Mouse (Mus musculus) neural tube, embryonic 12.5 days (tissue): ENCODE measurements around the gene Entpd5. TPM values are rescaled to one million over a fixed set of nuclear protein-coding genes. Genes with fewer than 3 reads are reported as not detected.

ENCODE experiments used
- ATAC-seq: fragments of 200-750 bp; cut with Nextera tagmentation; 2 replicates; pipeline ENCODE4 v1.8.0; 2017; ENCODE audit warnings: low read depth, mild to moderate bottlenecking, moderate TSS enrichment, moderate library complexity; ENCODE audit not compliant: low FRiP score
- H3K27ac ChIP-seq: fragments of 300-500 bp; sonication (generic); 2 replicates; pipeline ENCODE4 v1.5.1; 2016
- H3K27me3 ChIP-seq: fragments of 300-500 bp; sonication (generic); replicated peaks from 2 replicates; pipeline ENCODE4 v1.6.1; 2016; ENCODE audit warnings: mild to moderate bottlenecking
- H3K36me3 ChIP-seq: fragments of 300-500 bp; sonication (generic); 2 replicates; pipeline ENCODE4 v1.6.1; 2016; ENCODE audit warnings: mild to moderate bottlenecking
- H3K4me1 ChIP-seq: fragments of 300-500 bp; sonication (generic); 2 replicates; pipeline ENCODE4 v1.6.1; 2016
- H3K4me2 ChIP-seq: fragments of 300-500 bp; sonication (generic); replicated peaks from 2 replicates; pipeline ENCODE4 v1.6.1; 2016; ENCODE audit warnings: mild to moderate bottlenecking
- H3K4me3 ChIP-seq: fragments of 300-500 bp; sonication (generic); 2 replicates; pipeline ENCODE4 v1.5.1; 2016
- H3K9ac ChIP-seq: fragments of 300-500 bp; sonication (generic); 2 replicates; pipeline ENCODE4 v1.6.1; 2016; ENCODE audit warnings: mild to moderate bottlenecking
- H3K9me3 ChIP-seq: fragments of 300-500 bp; sonication (generic); 2 replicates; pipeline ENCODE4 v1.6.1; 2016; ENCODE audit warnings: mild to moderate bottlenecking
- WGBS: fragments of 180-500 bp; shearing (Covaris S2); methylation state at CpG from one replicate; pipeline ENCODE4 v1.1.7; 2016; 5-methylcytosine and 5-hydroxymethylcytosine counted together
- polyA plus RNA-seq: library from polyadenylated mRNA; unstranded; fragments of >200 nt; fragmentation: Nextera tagmentation; extraction: Ambion mirVana; gene quantifications from 2 replicates; pipeline ENCODE4 v1.2.1, GENCODE M21; 2016

Entpd5 gene
- polyA plus RNA-seq, 1 experiment from 2014 or later: 11.0 TPM

DNA sequence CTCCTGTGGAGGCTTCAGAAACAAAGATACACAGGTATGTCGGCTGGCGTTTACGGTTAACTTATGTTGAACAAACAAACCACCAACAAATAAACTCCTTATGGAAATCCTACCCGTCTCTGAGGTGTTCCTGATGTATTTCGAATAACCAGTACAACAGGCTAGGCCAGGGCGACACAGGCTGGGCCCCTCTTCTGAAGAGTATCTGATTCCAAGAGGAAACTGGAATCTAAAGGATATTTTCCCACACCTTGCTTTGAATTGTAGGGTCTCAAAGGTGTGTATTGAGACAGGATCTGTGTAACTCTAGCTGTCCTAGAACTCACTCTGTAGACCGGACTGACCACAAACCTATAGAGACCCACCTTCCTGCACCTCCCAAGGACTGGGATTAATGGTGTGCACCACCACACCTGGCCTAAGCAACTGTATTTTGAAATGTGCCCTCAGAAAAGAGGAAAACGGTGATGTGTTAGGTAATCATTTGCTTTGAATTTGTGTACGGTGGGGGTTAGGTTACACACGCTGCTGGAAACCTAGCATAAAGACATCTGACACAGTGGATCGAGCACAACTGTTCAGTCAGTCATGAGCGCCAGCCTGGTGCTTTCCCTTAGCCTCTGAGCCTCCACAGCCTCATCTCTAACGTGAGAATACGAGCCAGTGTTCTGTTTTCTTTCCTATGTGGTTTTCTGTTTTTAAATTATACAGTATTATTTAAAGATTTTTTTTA, 11.7 kb downstream of the Entpd5 start:
- WGBS: 92% methylated on average over 14 of the region's 14 CpGs

DNA sequence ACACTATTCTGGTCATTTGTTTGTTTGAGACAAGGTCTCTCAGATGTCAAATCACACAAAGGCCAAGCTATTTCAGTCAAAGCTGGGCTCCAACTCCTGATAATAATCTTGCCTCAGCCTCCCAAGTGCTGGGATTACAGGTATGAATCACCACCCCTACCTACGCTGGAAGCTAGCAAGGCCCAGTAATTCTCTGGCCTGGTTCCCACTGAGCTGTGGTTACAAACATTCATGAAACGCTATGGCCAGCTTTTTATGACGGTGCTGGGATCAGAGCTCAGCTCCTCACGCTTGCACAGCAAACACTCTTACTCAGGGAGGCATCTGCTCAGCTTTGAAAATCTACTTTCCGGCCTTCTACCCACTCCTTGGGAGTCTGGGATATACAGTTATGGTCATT, 15.0 kb downstream of the Entpd5 start:
- Histone ChIP-seq H3K9me3 (no peaks in the 10 kb centered on the region), H3K36me3 (no peaks in the 10 kb centered on the region), H3K27ac (no peak overlapping the region), H3K4me3 (no peak overlapping the region), H3K4me2 (no peak overlapping the region), H3K9ac (no peak overlapping the region), H3K27me3 (no peaks in the 10 kb centered on the region), H3K4me1 (no peaks in the 10 kb centered on the region)
- no peak for ATAC-seq
- 87% methylated on average over 5 of the region's 5 CpGs for WGBS

More for the DNA sequence above, 11.7 kb downstream of the Entpd5 start:
- no peaks in the 10 kb centered on the region for H3K4me1 ChIP-seq
- H3K36me3 ChIP-seq: no peaks in the 10 kb centered on the region
- H3K4me2 ChIP-seq: no peak overlapping the region
- no peaks in the 10 kb centered on the region for H3K27me3 ChIP-seq
- no peak overlapping the region for H3K27ac ChIP-seq
- no peak overlapping the region for H3K4me3 ChIP-seq
- H3K9me3 ChIP-seq: no peaks in the 10 kb centered on the region
- no peak for ATAC-seq
- H3K9ac ChIP-seq: no peak overlapping the region

DNA sequence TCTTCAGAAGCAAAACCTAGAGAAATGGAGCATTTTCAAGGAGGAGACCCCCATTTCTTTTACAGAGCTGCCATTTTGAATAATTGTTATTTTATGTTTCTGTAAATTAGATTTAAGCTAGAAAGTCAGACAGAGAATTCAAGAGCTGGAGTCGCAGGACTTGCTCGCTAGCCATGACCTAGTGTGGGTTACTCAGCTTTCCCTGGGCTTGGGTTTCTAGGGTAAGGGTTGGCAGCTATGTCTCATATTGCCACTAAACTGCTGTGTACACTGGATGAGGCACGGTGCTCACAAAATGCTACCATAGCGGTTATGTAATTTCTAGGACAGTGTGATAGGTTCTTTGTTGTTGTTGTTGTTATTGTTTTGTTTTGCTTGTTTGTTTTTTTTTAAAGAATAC, 16.1 kb downstream of the Entpd5 start:
- no peak overlapping the region for H3K4me2 ChIP-seq
- no peak for ATAC-seq
- H3K36me3 ChIP-seq: no peaks in the 10 kb centered on the region
- no peaks in the 10 kb centered on the region for H3K9me3 ChIP-seq
- H3K9ac ChIP-seq: no peak overlapping the region
- H3K4me1 ChIP-seq: no peaks in the 10 kb centered on the region
- H3K27me3 ChIP-seq: no peaks in the 10 kb centered on the region
- H3K27ac ChIP-seq: no peak overlapping the region
- H3K4me3 ChIP-seq: no peak overlapping the region
- 98% methylated on average over 4 of the region's 4 CpGs for WGBS

DNA sequence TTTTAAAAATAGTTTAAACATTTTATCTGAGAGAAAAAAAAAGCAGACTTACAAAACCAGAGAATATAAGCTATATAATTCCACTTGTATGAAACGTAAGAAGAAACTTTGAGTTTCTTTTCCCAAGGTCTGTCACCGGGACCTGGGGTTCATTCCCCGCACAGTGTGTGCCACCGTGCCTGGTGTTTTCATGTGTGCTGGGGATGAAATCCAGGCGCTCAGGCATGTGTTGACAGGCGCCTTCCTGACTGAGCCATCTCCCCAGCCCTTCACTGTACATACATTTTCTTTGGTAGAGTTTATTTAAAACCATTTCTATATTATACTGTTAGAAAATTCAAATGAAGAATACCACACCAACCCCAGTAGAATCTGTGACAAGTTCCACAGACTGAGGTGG, 18.5 kb downstream of the Entpd5 start:
- no peak overlapping the region for H3K27ac ChIP-seq
- H3K9me3 ChIP-seq: no peaks in the 10 kb centered on the region
- H3K36me3 ChIP-seq: no peaks in the 10 kb centered on the region
- H3K9ac ChIP-seq: no peak overlapping the region
- H3K4me2 ChIP-seq: no peak overlapping the region
- H3K4me3 ChIP-seq: no peak overlapping the region
- 91% methylated on average over 6 of the region's 6 CpGs for WGBS
- no peaks in the 10 kb centered on the region for H3K27me3 ChIP-seq
- no peak for ATAC-seq
- no peaks in the 10 kb centered on the region for H3K4me1 ChIP-seq

DNA sequence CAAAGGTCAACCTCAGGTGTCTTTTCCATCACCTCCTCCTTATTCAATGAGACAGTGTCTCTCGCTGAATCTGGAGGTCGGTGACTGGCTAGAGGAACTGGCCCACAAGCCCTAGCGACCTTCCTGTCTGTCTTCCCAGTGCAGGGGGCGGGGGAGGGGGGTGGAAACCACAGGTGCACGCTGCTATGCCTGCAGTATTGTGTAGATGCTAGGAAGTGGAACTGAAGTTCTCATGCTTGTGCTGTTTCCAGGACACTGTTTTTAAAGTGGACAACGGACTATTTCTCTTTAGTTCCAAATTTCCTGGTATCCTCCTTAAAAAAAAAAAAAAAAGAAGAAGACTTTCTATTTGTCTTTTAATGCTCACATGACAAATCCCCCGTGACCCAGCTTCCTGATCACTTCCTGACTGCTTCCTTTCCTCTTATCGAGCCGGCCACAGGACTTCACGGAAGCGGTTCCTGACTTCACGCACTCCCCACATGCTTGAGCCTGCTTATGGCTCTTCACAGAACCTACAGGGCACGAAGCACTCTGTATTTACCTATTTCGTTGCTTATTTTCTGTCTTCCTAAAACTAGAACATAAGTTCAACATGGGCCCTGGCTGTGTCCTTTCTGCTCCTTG, 19.9 kb downstream of the Entpd5 start:
- WGBS: 73% methylated on average over 14 of the region's 14 CpGs
- Histone ChIP-seq H3K9ac (no peak overlapping the region), H3K27ac (no peak overlapping the region), H3K9me3 (no peaks in the 10 kb centered on the region), H3K27me3 (no peaks in the 10 kb centered on the region), H3K4me1 (no peaks in the 10 kb centered on the region), H3K36me3 (no peaks in the 10 kb centered on the region), H3K4me3 (no peak overlapping the region), H3K4me2 (no peak overlapping the region)
- no peak for ATAC-seq

DNA sequence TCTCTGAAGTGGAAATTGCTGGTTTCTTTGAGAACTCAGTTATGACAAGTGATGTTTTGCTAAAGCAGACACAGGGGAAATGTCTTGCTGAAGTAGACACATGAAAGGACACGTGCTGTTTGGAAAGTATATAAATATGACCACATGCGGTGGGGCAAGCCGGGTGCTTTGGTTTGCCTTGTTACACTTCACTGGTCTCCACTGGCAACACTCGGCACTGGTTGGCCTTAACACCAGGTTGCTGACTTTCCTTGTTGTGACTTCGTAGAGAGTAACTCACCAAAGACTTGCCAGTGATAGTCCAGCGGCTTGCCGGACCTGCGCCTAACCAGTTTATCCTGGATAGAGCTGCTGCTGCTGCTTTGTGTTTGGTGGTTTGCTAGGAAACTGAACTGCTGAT, 20.7 kb downstream of the Entpd5 start:
- Histone ChIP-seq H3K4me3 (no peak overlapping the region), H3K36me3 (no peaks in the 10 kb centered on the region), H3K27ac (no peak overlapping the region), H3K4me1 (no peaks in the 10 kb centered on the region), H3K9ac (no peak overlapping the region), H3K27me3 (no peaks in the 10 kb centered on the region), H3K4me2 (no peak overlapping the region), H3K9me3 (no peaks in the 10 kb centered on the region)
- 86% methylated on average over 8 of the region's 8 CpGs for WGBS
- ATAC-seq: no peak

DNA sequence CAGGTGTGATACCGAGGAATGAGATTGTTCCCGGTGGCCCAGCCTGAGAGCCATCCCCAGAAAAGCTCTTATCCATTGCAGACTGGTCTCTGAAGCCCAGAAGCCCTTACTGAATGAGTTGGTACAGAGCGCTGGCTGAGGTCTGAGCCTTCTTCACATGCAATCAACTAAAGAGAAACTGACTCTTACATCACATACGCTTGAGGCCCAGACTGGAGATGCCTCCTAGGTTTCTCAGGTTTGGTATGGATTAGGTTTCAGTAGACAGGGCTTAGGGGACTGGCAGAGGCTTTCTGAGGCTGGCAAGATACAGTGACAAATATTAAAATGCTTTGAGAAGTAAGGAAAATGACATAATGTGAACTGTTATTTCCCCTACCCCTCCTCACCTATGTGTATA, 23.4 kb downstream of the Entpd5 start:
- Histone ChIP-seq H3K36me3 (no peaks in the 10 kb centered on the region), H3K4me2 (no peak overlapping the region), H3K4me3 (no peak overlapping the region), H3K4me1 (no peaks in the 10 kb centered on the region), H3K27ac (no peak overlapping the region), H3K9me3 (no peaks in the 10 kb centered on the region), H3K9ac (no peak overlapping the region), H3K27me3 (no peaks in the 10 kb centered on the region)
- ATAC-seq: no peak
- WGBS: 90% methylated on average over 4 of the region's 4 CpGs

DNA sequence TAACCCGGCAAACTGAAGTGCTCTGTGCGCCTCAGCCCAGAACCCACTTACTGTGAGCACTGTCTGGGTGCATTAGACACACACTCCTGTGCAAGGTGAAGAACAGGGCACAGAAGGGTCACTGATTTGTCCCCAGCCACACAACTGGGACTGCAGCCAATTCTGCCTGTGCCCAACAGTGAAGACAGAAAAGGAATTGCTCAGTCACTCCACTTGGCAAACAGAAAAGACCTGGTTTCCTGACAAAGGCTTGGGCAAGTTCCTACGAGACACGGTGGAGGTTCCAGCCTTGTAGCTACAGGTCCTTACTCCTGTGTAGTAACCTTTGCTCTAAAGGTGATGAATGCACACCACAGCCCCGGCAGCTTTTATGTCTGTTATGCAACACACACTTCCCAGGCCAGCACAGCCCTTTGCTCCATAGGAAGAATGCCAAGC, 24.2 kb downstream of the Entpd5 start:
- Histone ChIP-seq H3K4me3 (no peak overlapping the region), H3K9ac (no peak overlapping the region), H3K27ac (no peak overlapping the region), H3K4me2 (no peak overlapping the region), H3K36me3 (no peaks in the 10 kb centered on the region), H3K9me3 (no peaks in the 10 kb centered on the region), H3K27me3 (no peaks in the 10 kb centered on the region), H3K4me1 (no peaks in the 10 kb centered on the region)
- WGBS: 86% methylated on average over 5 of the region's 5 CpGs
- no peak for ATAC-seq

DNA sequence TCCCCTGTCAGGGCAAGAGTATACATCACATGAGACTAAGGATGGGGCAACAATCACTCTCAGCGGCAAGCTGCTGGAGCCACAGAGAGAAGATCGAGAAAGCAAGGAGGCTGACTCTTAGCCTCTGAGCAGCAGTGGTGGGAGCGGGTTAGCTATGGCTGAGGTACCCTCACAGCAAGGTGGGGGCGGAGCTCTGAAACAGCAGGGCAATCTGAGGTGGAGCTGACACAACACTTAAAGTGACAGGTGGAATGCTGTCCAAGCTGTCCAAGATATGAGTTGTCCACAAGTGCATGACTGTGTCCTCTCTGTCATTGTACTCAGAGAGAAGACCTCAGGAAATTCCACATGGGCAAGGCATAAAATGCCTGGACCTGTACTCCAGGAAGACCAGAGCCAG, 26.5 kb downstream of the Entpd5 start:
- Histone ChIP-seq H3K4me1 (no peaks in the 10 kb centered on the region), H3K4me3 (no peak overlapping the region), H3K27ac (no peak overlapping the region), H3K9ac (no peak overlapping the region), H3K36me3 (no peaks in the 10 kb centered on the region), H3K9me3 (no peaks in the 10 kb centered on the region), H3K27me3 (no peaks in the 10 kb centered on the region), H3K4me2 (no peak overlapping the region)
- 85% methylated on average over 4 of the region's 4 CpGs for WGBS
- no peak for ATAC-seq

DNA sequence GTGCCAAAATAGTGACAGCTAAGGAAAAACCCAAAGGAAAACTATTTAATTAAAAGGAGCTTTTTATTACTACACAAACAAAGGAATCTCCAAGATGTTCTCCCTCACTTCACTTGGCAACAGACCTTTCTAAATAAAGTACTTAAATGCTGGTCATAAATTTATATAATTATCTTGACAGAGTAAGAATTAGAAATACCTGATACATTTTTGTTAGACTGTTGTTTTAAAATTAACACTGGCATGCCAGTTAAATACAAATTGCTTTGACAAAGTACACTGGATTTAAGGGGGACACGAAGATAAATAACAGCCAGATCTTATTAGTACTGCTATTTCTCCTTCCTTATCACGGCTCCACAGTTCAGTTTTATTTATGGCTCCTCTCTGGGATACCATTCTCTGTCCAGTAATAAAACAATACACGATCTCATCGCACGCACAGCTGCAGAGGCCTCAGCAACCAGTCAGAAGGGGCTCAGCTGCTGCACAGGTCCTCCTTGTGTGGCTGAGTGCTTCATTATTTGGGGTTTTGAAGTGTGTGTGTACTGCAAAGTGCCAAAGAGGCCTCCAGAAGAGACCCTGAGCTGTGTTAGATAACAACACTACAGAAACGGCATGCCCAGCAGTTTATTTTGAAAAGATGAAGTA, 34.9 kb downstream of the Entpd5 start:
- Histone ChIP-seq H3K27ac (no peak overlapping the region), H3K4me1 (no peaks in the 10 kb centered on the region), H3K27me3 (no peaks in the 10 kb centered on the region), H3K4me3 (no peak overlapping the region), H3K9ac (no peak overlapping the region), H3K36me3 (peaks cover 50% of the 10 kb centered on the region), H3K4me2 (no peak overlapping the region), H3K9me3 (no peaks in the 10 kb centered on the region)
- 50% methylated on average over 6 of the region's 6 CpGs for WGBS
- no peak for ATAC-seq

DNA sequence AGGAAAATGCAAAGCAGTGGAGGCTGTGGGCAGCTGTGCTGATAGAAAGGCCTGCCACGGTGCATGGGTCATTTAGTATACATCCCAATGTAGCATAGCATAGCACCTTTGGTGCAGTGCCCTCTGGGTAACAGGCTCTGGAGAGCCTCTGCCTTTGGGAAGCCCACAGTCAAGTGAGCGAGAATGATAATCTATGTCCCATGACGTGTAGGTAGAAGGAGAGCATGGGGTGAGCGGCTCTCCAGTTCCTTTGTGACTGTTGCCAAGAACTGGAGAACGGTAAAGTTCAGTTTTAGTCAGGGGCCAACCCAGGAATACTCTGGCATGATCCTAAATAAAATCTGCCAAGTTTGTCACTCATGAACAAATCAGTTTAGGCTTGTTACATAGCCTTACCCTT, 37.2 kb downstream of the Entpd5 start:
- H3K27ac ChIP-seq: no peak overlapping the region
- no peaks in the 10 kb centered on the region for H3K27me3 ChIP-seq
- H3K36me3 ChIP-seq: peaks cover 66% of the 10 kb centered on the region
- H3K4me1 ChIP-seq: no peaks in the 10 kb centered on the region
- 96% methylated on average over 5 of the region's 5 CpGs for WGBS
- no peak overlapping the region for H3K4me3 ChIP-seq
- ATAC-seq: no peak
- H3K4me2 ChIP-seq: no peak overlapping the region
- no peak overlapping the region for H3K9ac ChIP-seq
- H3K9me3 ChIP-seq: no peaks in the 10 kb centered on the region

DNA sequence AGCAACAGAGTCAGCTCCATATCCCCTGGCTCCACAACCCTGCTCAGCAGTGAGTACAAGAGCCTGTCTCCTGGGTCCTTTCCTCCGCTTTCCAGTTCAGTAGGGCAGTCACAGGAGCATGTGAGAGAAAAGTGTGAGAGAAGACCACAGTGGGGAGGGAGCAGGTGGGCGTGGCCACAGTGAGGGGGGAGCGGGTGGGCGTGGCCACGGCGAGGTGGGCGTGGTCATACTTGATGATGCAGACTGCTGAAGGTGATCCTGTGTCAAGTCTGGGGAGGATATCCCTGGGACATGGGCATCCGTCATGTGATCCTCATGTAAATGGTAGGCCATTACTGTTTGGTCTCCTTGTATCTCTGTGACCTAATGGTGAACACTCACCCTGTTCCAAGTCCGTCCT, 41.9 kb downstream of the Entpd5 start:
- Histone ChIP-seq H3K36me3 (peaks cover 47% of the 10 kb centered on the region), H3K27me3 (no peaks in the 10 kb centered on the region), H3K9ac (no peak overlapping the region), H3K9me3 (no peaks in the 10 kb centered on the region), H3K4me1 (peaks cover 7% of the 10 kb centered on the region), H3K4me2 (no peak overlapping the region), H3K4me3 (no peak overlapping the region), H3K27ac (no peak overlapping the region)
- WGBS: 68% methylated on average over 9 of the region's 9 CpGs
- ATAC-seq: no peak
